Mouse (Mus musculus): Measurements from ENCODE around the gene Fggy.

Gene Fggy

GRCm38 (mm10) chr4:95861074-95861473 is 303.8 kb downstream of the Fggy start:
- no peak for DNase-seq (ENCODE audit: low spot score)

- no peak for DNase-seq (ENCODE audit: low spot score)
Measured at GRCm38 (mm10) chr4:95861741-95862155, 304.4 kb downstream of the Fggy start.

- no peak for DNase-seq (ENCODE audit: low spot score)
Measured at GRCm38 (mm10) chr4:95862276-95862675, 305.0 kb downstream of the Fggy start.

GRCm38 (mm10) chr4:95862781-95863499 is 305.6 kb downstream of the Fggy start:
- no peak for DNase-seq (ENCODE audit: low spot score)

- DNase-seq (ENCODE audit: low spot score): no peak
Measured at GRCm38 (mm10) chr4:95863500-95863803, 306.1 kb downstream of the Fggy start.

- no peak for DNase-seq (ENCODE audit: low spot score)
Measured at GRCm38 (mm10) chr4:95865251-95865650, 307.9 kb downstream of the Fggy start.

- DNase-seq (ENCODE audit: low spot score): no peak
Measured at GRCm38 (mm10) chr4:95865882-95866281, 308.6 kb downstream of the Fggy start.

- no peak for DNase-seq (ENCODE audit: low spot score)
Measured at GRCm38 (mm10) chr4:95867103-95867502, 309.8 kb downstream of the Fggy start.

GRCm38 (mm10) chr4:95868348-95868747 is 311.0 kb downstream of the Fggy start:
- DNase-seq (ENCODE audit: low spot score): no peak

GRCm38 (mm10) chr4:95871216-95871881 is 314.0 kb downstream of the Fggy start:
- DNase-seq (ENCODE audit: low spot score): no peak

- DNase-seq (ENCODE audit: low spot score): no peak
Measured at GRCm38 (mm10) chr4:95875896-95876295, 318.6 kb downstream of the Fggy start.

GRCm38 (mm10) chr4:95877436-95877835 is 320.1 kb downstream of the Fggy start:
- DNase-seq (ENCODE audit: low spot score): no peak

- no peak for DNase-seq (ENCODE audit: low spot score)
Measured at GRCm38 (mm10) chr4:95881751-95882350, 324.5 kb downstream of the Fggy start.

- DNase-seq (ENCODE audit: low spot score): no peak
Measured at GRCm38 (mm10) chr4:95884184-95885145, 327.2 kb downstream of the Fggy start.

- no peak for DNase-seq (ENCODE audit: low spot score)
Measured at GRCm38 (mm10) chr4:95895199-95895754, 338.0 kb downstream of the Fggy start.

- no peak for DNase-seq (ENCODE audit: low spot score)
Measured at GRCm38 (mm10) chr4:95896571-95896970, 339.3 kb downstream of the Fggy start.

GRCm38 (mm10) chr4:95897236-95897874 is 340.0 kb downstream of the Fggy start:
- no peak for DNase-seq (ENCODE audit: low spot score)

- no peak for DNase-seq (ENCODE audit: low spot score)
Measured at GRCm38 (mm10) chr4:95898714-95899113, 341.4 kb downstream of the Fggy start.

- no peak for DNase-seq (ENCODE audit: low spot score)
Measured at GRCm38 (mm10) chr4:95899926-95900712, 342.8 kb downstream of the Fggy start.

GRCm38 (mm10) chr4:95900815-95901214 is 343.5 kb downstream of the Fggy start:
- DNase-seq (ENCODE audit: low spot score): no peak

GRCm38 (mm10) chr4:95906141-95906540 is 348.8 kb downstream of the Fggy start:
- DNase-seq (ENCODE audit: low spot score): no peak

All from urinary bladder, postnatal 10 days (tissue).